Mouse (Mus musculus): ENCODE measurements around the gene 9330182O14Rik. TPM values are rescaled to one million over a fixed set of nuclear protein-coding genes. Genes with fewer than 3 reads are reported as not detected.

The 9330182O14Rik gene
- under 1 TPM; 0.48 to 0.68 TPM for total RNA-seq (2021)
- long read RNA-seq, experiment 1 = 0 reads
- long read RNA-seq, experiment 2, partial matches to known transcripts = 0 of 1 reads
- long read RNA-seq, experiment 2, other reads (novel, unspliced or antisense) = 1 of 1 reads

GRCm38 (mm10) chr15:40134152-40134792 is at the start of gene 9330182O14Rik:
Gene 9330182O14Rik, plus strand, starts transcription at chr15:40134365.
- DNase-seq (ENCODE audit: low spot score in 2 of 2) = no peak

- no peak for DNase-seq (ENCODE audit: low spot score in 2 of 2)
Observed at GRCm38 (mm10) chr15:40103304-40103703, 30.9 kb upstream of the 9330182O14Rik start.

- no peak for DNase-seq (ENCODE audit: low spot score in 2 of 2)
Observed at GRCm38 (mm10) chr15:40105712-40106111, 28.5 kb upstream of the 9330182O14Rik start.

GRCm38 (mm10) chr15:40113888-40114576 is 20.1 kb upstream of the 9330182O14Rik start:
- no peak for DNase-seq (ENCODE audit: low spot score in 2 of 2)

GRCm38 (mm10) chr15:40114600-40115271 is 19.4 kb upstream of the 9330182O14Rik start:
- DNase-seq (ENCODE audit: low spot score in 2 of 2) = no peak

- no peak for DNase-seq (ENCODE audit: low spot score in 2 of 2)
Observed at GRCm38 (mm10) chr15:40116396-40116795, 17.8 kb upstream of the 9330182O14Rik start.

- no peak for DNase-seq (ENCODE audit: low spot score in 2 of 2)
Observed at GRCm38 (mm10) chr15:40124211-40124953, 9.8 kb upstream of the 9330182O14Rik start.

GRCm38 (mm10) chr15:40129496-40129895 is 4.7 kb upstream of the 9330182O14Rik start:
- DNase-seq (ENCODE audit: low spot score in 2 of 2) = no peak

- peak; percentile 61 to 68 for DNase-seq (ENCODE audit: low spot score in 2 of 2)
Observed at GRCm38 (mm10) chr15:40130880-40131478, 3.2 kb upstream of the 9330182O14Rik start.

GRCm38 (mm10) chr15:40132408-40132807 is 1.8 kb upstream of the 9330182O14Rik start:
- no peak for DNase-seq (ENCODE audit: low spot score in 2 of 2)

- DNase-seq (ENCODE audit: low spot score in 2 of 2) = no peak
Observed at GRCm38 (mm10) chr15:40144221-40144620, 10.1 kb downstream of the 9330182O14Rik start.

- no peak for DNase-seq (ENCODE audit: low spot score in 2 of 2)
Observed at GRCm38 (mm10) chr15:40157683-40158082, 23.5 kb downstream of the 9330182O14Rik start.

- DNase-seq (ENCODE audit: low spot score in 2 of 2) = no peak
Observed at GRCm38 (mm10) chr15:40166560-40167275, 32.6 kb downstream of the 9330182O14Rik start.

- no peak for DNase-seq (ENCODE audit: low spot score in 2 of 2)
Observed at GRCm38 (mm10) chr15:40167276-40168139, 33.3 kb downstream of the 9330182O14Rik start.

- no peak for DNase-seq (ENCODE audit: low spot score in 2 of 2)
Observed at GRCm38 (mm10) chr15:40168140-40168688, 34.0 kb downstream of the 9330182O14Rik start.

- no peak for DNase-seq (ENCODE audit: low spot score in 2 of 2)
Observed at GRCm38 (mm10) chr15:40169061-40169460, 34.9 kb downstream of the 9330182O14Rik start.

- DNase-seq (ENCODE audit: low spot score in 2 of 2) = no peak
Observed at GRCm38 (mm10) chr15:40169705-40170104, 35.5 kb downstream of the 9330182O14Rik start.

GRCm38 (mm10) chr15:40179423-40179822 is 45.3 kb downstream of the 9330182O14Rik start:
- DNase-seq (ENCODE audit: low spot score in 2 of 2) = no peak

- DNase-seq (ENCODE audit: low spot score in 2 of 2) = no peak
Observed at GRCm38 (mm10) chr15:40187017-40187416, 52.9 kb downstream of the 9330182O14Rik start.

All from adrenal gland, postnatal 4 days (tissue).